Mouse (Mus musculus) CH12F3 (cell line): ENCODE data around the gene Nek2.

Source experiments
- in situ Hi-C: fragments of 300-500 bp; cut with MboI; formaldehyde crosslinking; loops from 2 replicates; pipeline ENCODE4 v1.14.3; 2020; ENCODE audit warnings: low sequenced_read_pairs

Gene Nek2

GRCm38 (mm10) chr1:191821326-191822091 is at the start of gene Nek2:
Nek2 (plus strand) TSS chr1:191821444.
- in situ Hi-C loops, result loop anchor here (25.0 kb wide), 1 partner anchor 484 kb away; the partner anchor contains the start of gene Tmem206

GRCm38 (mm10) chr1:191774106-191774505 is 47.1 kb upstream of the Nek2 start:
- in situ Hi-C loops, result no loop called here

GRCm38 (mm10) chr1:191775116-191775515 is 46.1 kb upstream of the Nek2 start:
- in situ Hi-C loops, result no loop called here

- in situ Hi-C loops, result no loop called here
Observed at GRCm38 (mm10) chr1:191777521-191777920, 43.7 kb upstream of the Nek2 start.

- in situ Hi-C loops, result no loop called here
Observed at GRCm38 (mm10) chr1:191780470-191780869, 40.8 kb upstream of the Nek2 start.

GRCm38 (mm10) chr1:191785108-191785507 is 36.1 kb upstream of the Nek2 start:
- in situ Hi-C loops, result no loop called here

- in situ Hi-C loops, result no loop called here
Observed at GRCm38 (mm10) chr1:191786255-191786654, 35.0 kb upstream of the Nek2 start.

- in situ Hi-C loops, result no loop called here
Observed at GRCm38 (mm10) chr1:191787379-191787778, 33.9 kb upstream of the Nek2 start.

- in situ Hi-C loops, result no loop called here
Observed at GRCm38 (mm10) chr1:191792991-191793390, 28.3 kb upstream of the Nek2 start.

- in situ Hi-C loops, result no loop called here
Observed at GRCm38 (mm10) chr1:191793888-191794532, 27.2 kb upstream of the Nek2 start.

- in situ Hi-C loops, result no loop called here
Observed at GRCm38 (mm10) chr1:191796238-191796896, 24.9 kb upstream of the Nek2 start.

GRCm38 (mm10) chr1:191802093-191802819 is 19.0 kb upstream of the Nek2 start:
- in situ Hi-C loops, result loop anchor here (25.0 kb wide), 1 partner anchor 465 kb away; the partner anchor contains the start of gene Tmem206

GRCm38 (mm10) chr1:191802820-191803655 is 18.2 kb upstream of the Nek2 start:
- in situ Hi-C loops, result loop anchor here (25.0 kb wide), 1 partner anchor 466 kb away; the partner anchor contains the start of gene Tmem206

GRCm38 (mm10) chr1:191804747-191805146 is 16.5 kb upstream of the Nek2 start:
- in situ Hi-C loops, result loop anchor here (25.0 kb wide), 1 partner anchor 467 kb away; the partner anchor contains the start of gene Tmem206

GRCm38 (mm10) chr1:191805788-191806187 is 15.5 kb upstream of the Nek2 start:
- in situ Hi-C loops, result loop anchor here (25.0 kb wide), 1 partner anchor 468 kb away; the partner anchor contains the start of gene Tmem206

- in situ Hi-C loops, result loop anchor here (25.0 kb wide), 1 partner anchor 469 kb away; the partner anchor contains the start of gene Tmem206
Observed at GRCm38 (mm10) chr1:191806740-191807139, 14.5 kb upstream of the Nek2 start.

- in situ Hi-C loops, result loop anchor here (25.0 kb wide), 1 partner anchor 471 kb away; the partner anchor contains the start of gene Tmem206
Observed at GRCm38 (mm10) chr1:191807979-191808378, 13.3 kb upstream of the Nek2 start.

- in situ Hi-C loops, result loop anchor here (25.0 kb wide), 1 partner anchor 471 kb away; the partner anchor contains the start of gene Tmem206
Observed at GRCm38 (mm10) chr1:191808688-191809223, 12.5 kb upstream of the Nek2 start.

GRCm38 (mm10) chr1:191811774-191812173 is 9.5 kb upstream of the Nek2 start:
- in situ Hi-C loops, result loop anchor here (5.0 to 25.0 kb wide), 2 partner anchors 224 to 474 kb away; partner anchors contain the start of gene Tmem206
